Mouse (Mus musculus) urinary bladder, postnatal 25 days (tissue): Measurements from ENCODE around the gene Btg1.

Experiments
- DNase-seq: peaks from one replicate; pipeline ENCODE4 v3.0.0; 2022; ENCODE audit warnings: low spot score

Gene Btg1

DNA sequence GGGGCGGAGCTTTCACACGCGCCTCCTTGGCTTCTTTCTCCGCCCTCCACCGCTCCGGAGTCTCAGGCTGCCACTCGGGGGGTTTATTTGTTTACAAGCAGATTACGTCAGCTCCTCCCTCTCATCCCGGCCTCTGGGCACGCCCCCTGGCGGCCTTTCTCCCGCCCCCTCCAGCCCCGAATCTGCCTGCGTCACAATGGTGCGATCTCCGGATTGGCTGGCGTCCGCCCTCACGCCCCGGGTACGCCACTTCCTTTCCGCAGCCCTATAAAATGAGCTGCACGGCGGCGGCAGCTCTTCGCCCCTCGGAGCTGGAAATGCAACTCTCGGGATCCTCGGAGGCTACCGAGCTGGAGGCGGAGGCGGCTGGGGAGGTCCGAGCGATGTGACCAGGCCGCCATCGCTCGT is at the start of gene Btg1:
Btg1 (plus strand) TSS at position 298 of the 408 bp plus-strand sequence.
- peak; percentile 97 for DNase-seq

DNA sequence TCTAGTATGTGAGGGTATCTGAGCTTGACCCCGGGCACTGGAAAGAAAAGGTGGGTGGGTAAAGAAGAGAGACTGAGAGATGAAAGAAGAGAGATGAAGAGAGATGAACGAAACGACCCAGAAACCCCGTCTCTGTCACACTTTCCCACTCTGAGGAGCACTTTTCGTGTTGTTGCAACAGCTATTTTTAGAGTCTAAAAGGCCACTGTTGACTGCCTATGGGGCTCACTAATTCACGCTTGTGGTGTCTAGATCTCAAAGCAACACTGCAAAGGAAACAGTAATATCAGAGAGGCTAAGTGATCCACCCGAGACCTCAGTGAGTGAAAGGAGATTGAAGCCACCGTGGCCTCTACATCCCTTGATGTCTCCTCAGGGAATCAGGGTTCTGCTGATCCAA is 47.3 kb upstream of the Btg1 start:
- no peak for DNase-seq

DNA sequence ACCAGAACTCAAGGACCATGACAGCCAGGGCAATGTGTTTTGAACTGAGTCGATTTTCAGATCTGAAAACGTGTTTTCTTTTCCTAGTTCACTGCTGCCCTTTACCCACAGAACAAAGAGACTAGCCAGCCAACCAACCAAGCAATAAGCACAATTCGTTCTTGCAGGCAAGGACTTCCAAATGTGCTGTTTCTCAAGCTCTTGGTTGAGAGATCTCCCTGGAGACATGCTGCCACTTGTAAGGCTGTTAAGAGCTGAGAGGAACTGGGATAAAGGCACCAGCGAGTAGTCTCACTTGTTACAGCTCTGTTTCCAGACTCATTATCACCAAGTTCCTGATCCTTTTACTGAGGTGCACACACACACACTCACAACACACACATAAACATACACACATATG is 45.6 kb upstream of the Btg1 start:
- no peak for DNase-seq

DNA sequence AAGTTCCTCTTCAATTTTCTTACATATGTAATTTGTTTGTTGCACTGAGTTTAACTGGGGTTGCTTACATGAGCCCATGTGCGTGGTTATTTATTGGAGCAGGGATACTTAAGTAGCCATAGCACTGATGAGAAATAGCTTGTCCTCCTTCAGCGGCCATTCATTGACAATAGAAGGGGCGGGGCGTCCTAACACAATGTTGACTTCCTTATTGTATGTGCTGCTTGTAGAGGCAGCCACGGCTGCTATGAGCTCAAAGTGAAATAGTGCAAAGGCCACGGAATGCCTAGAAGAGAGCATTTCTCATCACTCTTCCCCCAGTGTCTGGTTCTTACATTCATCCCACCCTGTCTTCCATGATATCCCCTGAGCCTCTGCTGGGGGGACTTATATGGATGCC is 42.0 kb upstream of the Btg1 start:
- DNase-seq = no peak

DNA sequence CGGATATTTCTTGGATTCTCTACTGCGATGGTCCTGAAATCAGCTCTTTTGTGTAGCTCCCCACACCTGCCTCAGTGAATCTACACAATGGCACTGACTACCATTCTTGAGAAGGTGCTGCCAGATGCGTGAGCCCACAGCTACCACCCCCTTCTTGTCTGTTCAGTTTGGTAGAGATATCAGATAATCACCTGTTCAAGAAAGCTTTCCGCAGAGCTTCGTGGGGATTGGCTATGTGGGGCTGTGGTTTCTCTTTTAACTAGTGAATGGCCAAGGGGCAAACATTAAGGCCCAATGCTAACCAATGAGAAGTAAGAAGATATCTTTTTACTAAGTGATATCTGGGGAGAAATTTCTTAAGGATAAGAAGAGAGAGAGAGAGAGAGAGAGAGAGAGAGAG is 41.5 kb upstream of the Btg1 start:
- no peak for DNase-seq

DNA sequence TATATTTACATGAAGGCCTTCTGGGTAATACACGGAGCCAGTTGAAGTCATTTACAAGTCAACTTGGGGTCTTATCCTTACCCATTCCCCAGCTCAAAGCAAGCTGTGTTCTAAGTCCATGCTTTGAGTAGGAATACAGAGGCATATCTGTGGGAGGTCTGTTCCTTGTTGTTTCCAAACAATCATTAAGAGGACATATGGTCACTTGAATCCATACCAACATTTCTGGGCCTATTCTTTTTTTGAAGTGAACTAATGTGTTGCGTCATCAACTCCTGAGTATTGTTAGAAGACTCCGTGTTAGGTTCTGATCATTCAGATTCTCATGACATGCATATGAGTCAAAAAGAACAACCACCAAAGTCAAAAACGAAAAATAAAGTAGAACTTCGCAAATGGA is 37.9 kb upstream of the Btg1 start:
- no peak for DNase-seq

DNA sequence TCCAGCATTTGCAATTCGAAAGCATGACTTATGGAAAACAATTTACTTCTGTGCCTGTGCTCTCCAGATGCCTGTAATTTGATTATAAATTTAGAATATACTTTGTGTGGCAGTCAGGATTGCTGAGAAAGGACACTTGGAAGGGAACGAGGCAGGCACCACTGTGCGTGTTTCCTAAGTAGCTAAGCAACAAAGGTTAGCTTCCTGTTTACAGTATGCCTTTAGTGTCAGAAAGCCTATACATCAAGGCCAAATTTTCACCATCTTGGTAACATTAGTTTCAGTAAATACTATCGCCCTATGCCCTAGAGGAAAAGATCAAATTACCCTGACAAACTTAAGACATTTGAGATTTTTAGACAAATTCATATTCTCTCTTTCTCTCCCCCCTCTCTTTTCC is 37.4 kb upstream of the Btg1 start:
- DNase-seq = no peak

DNA sequence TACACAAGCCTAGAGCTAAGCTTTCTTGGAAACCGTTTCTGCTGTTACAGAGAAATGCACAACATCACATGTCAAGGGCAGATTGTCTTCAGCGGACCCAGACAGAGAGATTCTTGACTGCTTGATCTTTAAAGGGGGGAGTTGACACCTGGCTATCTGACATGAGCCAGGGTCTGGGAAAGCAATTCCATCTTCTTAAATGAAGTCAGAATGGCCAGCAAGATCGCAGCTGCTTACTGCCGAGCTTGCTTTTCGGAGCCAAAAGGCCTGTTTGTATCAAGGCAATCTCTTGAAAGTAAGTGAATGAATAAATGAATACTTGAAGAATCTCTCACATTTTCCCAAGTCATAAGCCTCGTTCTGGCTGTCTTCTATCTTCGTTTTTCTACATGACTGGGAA is 36.6 kb upstream of the Btg1 start:
- no peak for DNase-seq

DNA sequence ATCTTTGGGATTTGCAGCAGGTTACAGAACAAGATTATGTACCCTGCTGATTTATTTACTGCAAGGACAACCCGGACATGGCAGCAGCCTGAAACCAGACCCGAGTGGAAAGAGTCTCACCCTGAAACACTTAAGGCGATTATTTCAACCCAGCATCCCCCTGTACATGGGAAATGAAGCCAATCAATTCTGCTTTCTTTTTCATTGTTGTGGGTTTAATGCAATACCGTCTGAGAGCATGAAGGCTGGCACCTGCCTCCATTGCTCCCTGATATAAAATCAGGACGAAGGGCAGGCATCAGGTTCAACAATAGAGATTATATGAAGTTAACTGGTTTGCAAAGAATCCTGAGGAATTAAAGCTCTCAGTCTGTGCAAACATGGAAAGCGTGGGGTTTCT is 35.6 kb upstream of the Btg1 start:
- DNase-seq = no peak

DNA sequence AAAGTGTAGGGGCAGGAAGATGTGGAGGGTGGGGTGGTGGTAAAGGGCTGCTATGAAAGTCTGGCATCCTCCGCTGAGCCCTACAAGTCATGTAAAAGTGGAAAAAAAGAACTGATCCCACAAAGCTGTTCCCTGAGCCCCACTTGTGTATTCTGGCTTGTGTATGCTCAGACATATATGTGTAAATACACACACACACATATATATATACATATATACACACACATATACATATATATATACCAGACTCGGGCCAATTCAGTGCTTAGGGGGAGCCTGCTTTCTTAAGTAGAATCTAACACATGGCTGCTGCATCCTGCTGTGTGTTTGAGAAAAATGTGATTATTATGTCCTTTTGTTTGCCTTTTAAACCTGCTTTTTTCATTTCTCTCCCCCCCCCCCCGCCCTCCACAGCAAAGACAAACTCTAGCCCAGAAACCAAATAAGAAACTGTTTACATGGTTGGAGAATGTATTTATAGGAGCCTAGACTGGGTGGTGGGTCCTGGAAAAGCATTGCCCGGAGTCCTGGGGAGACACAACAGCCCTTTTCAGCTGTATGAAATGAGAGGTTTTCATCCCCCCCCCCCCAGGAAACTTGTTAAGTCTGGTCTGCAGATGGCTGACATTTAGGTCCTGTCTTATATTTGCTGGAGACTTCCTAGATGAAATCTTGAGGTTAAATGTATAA is 30.5 kb upstream of the Btg1 start:
- DNase-seq = no peak

DNA sequence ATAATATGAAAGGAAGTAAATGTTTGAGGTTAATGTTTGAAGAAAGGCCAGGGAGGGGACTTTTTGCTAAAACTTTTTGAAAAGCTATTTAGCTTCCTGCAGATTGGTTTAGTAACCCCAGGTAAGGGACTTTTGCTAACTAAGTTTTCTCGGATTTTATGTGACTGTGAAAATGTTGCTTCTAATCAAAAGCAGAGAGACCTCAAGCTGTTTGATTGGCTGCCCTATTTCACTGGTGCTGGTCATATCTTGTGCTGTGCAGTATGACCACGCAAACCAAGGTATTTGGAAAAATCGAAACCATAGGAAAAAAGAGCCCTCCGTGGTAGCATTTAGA is 30.0 kb upstream of the Btg1 start:
- no peak for DNase-seq

DNA sequence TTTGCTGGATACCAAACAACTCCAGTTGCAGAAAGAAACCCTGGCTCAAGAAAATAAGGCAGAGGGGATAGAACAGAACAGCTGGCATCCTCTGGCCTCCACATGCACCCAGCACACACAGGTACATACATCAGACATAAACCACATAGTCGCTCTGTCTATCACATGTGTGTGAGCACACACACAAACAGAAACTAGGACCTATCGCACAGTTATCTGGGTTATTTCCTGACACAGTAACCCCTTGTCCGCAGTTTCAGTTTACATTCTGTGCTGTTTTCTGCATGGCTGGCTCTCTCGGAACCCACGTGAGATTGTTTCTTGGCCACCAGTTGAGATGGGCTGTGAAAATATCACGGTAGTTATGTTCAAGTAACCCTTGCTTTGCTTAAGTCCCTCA is 28.6 kb upstream of the Btg1 start:
- DNase-seq = no peak

DNA sequence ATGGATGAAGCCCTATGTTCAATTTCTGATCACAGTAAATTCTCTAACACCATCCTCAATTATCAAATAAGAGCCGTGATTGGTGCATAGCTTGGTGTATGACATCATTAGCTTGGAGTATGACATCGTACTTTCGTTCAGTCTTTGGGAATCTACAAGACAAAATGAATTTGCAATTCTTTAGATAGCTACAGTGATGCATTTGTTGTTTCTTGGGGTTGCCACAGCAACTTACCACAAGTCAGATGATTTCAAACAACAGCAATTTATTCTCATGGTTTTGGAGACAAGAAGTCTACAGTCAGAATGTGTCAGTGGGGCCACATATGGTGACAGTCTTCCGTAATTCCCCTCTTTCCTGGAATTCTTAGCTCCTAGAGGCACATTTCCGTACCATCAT is 27.0 kb upstream of the Btg1 start:
- DNase-seq = no peak

DNA sequence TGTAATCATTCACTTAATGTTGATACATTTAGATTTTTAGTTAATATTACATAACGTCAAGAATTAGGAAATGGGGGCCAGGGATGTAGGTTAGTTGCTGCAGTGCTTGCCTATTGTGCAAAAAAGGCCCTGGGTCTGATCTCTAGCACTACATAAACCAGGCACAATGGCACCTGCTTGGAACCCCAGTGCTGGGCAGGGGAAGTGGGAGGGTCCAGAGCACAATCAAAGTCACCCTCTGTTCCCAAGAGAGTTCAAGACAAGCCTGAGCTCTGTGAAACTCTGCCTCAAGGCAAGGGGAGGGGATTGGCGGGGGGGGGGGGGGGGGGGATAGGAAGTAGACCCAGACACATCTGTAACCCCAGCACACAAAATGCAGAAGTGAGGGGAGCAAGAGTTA is 24.7 kb upstream of the Btg1 start:
- no peak for DNase-seq

DNA sequence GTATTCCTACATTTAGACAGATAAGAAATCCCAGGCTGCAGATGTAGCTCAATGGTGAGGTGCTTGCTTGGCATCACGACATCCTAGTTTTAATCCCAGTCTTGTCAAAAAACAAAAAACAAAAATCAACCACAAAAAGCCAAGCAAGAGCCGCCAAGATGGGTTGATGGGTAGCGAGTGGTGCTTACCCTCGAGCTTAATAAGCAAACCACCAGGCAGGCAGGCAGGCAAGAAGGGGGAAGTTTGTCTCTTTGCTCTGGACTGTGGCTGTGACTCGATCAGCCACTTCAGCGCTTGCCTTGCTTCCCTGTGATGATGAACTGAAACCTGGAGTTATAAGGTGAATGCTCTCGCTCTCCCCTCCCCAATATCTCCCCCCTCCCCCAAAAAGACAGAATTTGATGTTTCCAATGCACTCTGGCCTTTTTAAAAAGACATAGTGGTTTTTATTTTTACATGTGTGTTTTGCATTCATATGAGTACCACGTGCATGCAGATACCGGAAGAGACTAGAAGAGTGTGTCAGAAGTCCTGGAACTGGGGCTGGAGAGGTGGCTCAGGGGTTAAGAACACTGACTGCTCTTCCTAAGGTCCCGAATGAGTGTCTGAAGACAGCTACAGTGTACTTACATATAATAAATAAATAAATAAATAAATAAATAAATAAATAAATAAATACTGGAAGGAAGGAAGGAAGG is 21.2 kb upstream of the Btg1 start:
- DNase-seq = no peak

DNA sequence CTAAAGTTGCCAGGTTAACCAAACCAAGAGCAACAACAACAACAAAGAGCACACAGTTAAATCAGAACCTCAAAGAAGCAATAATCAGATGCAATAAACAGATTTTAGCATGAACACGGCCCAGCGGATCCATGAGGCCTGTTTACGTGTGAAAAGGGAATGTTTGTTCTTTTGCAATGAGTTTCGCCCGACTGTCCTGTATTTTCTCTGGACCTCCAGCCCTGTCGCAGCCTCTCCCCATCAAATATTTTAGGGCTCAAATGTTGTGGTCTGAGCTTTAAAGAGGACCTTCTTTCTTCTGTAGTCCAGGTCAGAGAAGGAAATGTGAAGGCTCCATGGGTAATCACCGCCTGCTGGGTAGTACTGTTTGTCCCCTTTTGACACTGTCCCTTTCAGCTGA is 20.4 kb upstream of the Btg1 start:
- DNase-seq = no peak

DNA sequence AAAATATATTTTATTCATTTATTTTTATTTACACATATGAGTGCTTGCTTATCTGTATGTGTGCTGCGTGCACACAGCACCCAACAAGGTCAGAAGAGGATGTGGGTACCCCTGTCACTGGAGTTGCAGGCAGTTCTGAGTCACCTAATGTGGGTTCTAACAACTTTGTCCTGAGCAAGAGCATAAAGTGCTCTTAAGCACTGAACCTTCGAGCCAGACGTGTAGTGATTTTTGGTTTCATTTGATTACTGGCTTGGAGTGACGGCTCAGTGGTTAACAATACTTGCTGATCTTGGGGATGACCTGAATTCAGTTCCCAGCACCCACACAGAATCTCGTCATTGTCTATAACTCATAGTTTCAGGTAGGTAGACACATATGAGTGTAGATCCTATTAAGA is 17.2 kb upstream of the Btg1 start:
- no peak for DNase-seq

DNA sequence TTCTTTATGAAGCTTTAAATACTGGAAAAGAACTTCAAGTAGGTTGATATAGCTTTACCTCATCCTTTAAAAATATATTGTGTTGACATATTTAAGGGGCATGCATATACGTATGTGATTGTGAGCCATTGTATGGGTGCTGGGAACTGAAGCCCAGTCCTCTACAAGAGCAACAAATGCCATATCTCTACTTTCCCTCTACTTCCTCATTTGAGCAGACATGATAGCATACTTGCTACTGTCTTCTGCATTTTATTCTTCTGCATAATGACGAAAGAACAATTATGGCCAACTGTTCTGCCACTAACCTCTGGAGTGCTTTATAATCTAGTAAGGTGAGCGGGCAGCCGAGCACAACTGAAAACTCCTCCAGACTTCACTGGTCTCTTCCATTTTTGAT is 15.1 kb upstream of the Btg1 start:
- no peak for DNase-seq

DNA sequence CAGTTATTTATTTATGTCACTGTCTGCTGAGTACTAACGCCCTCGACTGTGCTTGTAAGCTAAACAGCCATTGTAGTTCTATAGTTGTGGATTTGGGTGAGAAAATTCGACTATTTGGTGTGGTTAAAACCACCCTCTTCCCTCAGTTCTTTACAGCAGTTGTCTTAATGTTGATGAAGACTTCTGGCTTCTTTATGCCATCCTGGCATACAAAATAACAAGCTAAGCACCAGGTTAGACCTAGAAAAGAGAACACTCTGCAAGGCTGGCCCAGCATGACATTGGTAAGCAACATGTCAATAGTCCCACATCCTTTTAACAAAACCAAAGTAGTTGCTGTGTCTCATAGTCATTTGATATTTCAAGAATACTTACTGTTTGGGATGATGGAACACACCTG is 14.5 kb upstream of the Btg1 start:
- DNase-seq = no peak

DNA sequence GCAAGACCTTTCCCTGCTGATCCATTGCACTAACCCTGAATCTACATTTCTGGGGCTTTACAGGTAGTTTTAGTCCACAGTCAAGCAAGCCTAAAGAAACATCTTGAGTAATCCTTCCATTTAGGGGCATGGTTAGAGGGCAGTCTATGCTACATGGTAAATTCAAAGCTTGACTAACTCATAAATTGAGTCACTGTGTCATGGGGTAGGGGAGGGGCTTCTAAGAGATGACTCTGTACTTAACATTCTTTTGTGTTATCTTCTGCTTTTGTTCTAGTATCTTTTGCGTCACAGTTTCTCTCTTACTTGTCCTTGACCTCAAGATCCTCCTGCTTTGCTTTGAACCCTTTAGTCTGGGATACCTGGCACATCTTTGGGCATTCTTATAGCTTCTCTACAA is 11.6 kb upstream of the Btg1 start:
- no peak for DNase-seq

DNA sequence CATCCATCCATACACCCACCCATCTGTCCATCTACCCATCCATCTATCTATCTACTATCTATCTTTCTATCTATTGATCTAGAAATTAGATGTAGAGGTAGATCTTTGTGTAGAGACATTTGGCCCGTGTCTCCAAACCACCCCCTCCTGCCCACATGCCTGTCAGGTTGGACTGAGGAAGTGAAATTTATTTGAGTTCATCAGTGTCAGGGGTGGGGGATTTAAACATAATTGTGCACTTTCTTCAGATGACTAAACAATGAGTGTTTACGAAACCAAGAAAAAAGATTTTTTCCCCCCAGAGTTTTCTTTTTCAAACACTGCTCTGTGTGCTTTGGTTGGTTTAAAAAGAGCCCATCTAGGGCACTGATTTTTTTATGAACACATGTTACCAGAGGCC is 10.9 kb upstream of the Btg1 start:
- DNase-seq = no peak

DNA sequence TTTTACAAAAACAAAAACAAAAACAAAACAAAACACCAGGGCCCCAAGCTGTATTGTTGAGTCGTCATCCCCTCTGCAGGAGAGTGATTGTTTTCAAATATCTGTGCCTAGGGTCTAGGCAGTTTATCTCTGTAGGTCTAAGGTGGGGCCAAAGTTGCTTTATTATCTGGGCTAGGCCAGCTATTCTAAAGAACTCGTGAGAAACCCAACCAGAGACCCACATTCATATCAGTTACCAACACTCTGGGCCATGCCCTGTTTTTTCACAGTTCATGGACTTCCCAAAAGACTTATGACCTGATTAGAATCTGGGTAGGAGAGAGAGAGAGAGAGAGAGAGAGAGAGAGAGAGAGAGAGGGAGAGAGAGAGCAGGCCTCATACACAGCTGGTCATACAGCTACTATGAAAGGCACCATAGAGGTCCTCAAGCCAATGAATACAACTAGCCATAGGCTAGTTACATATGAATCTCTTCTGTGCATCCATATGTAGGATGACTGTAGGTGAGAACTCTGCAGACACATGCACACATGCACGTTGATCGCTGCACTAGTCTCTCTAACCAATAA is 9.1 kb upstream of the Btg1 start:
- DNase-seq = no peak

DNA sequence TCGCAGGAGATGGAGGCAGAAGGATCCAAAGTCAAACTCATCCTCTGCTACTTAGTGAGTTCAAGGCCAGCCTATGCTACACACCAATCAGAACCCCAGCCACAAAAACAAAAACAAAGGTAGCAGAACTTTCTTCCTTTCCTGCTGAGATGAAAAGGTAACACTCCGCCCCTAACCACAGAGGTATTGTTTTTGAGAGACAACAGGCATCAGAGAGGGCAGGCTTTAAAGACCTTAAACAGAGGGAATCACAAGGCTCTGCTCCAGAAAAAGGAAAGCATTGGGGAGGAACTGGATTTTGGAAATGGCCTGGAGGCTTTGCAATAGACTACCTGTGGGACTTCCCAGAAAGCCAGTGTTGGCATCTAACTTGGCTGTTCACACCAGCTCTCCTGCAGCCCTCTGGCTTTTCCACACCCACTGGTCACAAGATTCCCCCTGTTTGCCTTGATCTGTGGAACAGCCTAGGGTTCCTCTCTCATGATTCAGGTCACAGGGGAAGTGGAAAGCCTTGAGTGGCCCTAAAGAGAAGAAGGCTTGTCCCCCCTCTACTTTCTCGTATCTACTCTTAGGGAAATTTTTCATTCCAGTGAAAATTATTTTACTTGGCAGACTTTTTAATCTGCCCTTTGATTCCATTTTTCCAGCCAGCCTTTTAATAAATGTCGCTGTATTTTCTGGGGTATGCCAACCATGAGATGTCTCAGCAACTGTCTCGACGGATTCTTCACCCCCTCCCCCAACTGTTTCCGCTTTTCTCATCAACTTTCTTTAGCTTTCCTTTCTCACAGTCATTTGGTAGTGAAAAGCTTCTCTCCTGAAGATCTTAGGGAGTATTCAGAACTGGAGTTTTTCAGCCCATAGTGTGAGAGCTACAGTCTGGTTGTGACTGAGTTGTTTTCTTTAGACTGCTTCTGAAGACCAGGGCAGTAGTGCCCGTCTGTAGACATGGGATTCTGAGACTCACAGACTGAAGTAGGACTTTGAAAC is 7.2 kb upstream of the Btg1 start:
- DNase-seq = no peak
